Mouse (Mus musculus) large intestine, adult 2 months (tissue): ENCODE data around the gene Nisch. TPM values are rescaled to one million over a fixed set of nuclear protein-coding genes. Genes with fewer than 3 reads are reported as not detected.

Source experiments
- DNase-seq: peaks from one replicate; pipeline ENCODE4 v3.0.0-alpha.2; 2012; ENCODE audit warnings: low read depth, low spot score
- WGBS: fragments of 180-500 bp; shearing (Covaris S2); methylation state at CpG from one replicate; pipeline ENCODE4 v1.1.7; 2018; 5-methylcytosine and 5-hydroxymethylcytosine counted together
- polyA plus RNA-seq: library from polyadenylated mRNA; depleted of rRNA; stranded (reverse); fragments of >200 nt; gene quantifications from 2 replicates; pipeline ENCODE4 v1.2.3, GENCODE M21; 2012; rRNA removed

Nisch gene
- 119 and 164 TPM in 2 replicates for polyA plus RNA-seq

GRCm38 (mm10) chr14:31216846-31217245 is at the start of gene Nisch:
Gene Nisch, minus strand, starts transcription at chr14:31216946.
- WGBS = 80% methylated on average over 2 of the region's 2 CpGs
- DNase-seq = no peak

- WGBS = 87% methylated on average over 9 of the region's 9 CpGs
- no peak for DNase-seq
Measured at GRCm38 (mm10) chr14:31260932-31261331, 44.2 kb upstream of the Nisch start.

GRCm38 (mm10) chr14:31260374-31260773 is 43.6 kb upstream of the Nisch start:
- WGBS = 97% methylated on average over 4 of the region's 4 CpGs
- DNase-seq = no peak

- 93% methylated on average over 14 of the region's 14 CpGs for WGBS
- no peak for DNase-seq
Measured at GRCm38 (mm10) chr14:31258476-31259050, 41.8 kb upstream of the Nisch start.

GRCm38 (mm10) chr14:31252091-31252490 is 35.3 kb upstream of the Nisch start:
- WGBS = 76% methylated on average over 5 of the region's 5 CpGs
- no peak for DNase-seq

GRCm38 (mm10) chr14:31251626-31252025 is 34.9 kb upstream of the Nisch start:
- WGBS = 2% methylated on average over 18 of the region's 18 CpGs
- no peak for DNase-seq

- no peak for DNase-seq
- WGBS = under 1% methylated on average over 75 of the region's 75 CpGs
Measured at GRCm38 (mm10) chr14:31251084-31251604, 34.4 kb upstream of the Nisch start, which contains the start of the genes Phf7 and Bap1. Gene Phf7, minus strand, starts transcription at chr14:31251317. Gene Bap1, plus strand, starts transcription at chr14:31251450.

GRCm38 (mm10) chr14:31250222-31251083 is 33.7 kb upstream of the Nisch start:
- WGBS = 12% methylated on average over 38 of the region's 38 CpGs
- no peak for DNase-seq

GRCm38 (mm10) chr14:31248396-31248795 is 31.6 kb upstream of the Nisch start:
- 42% methylated on average over 6 of the region's 6 CpGs for WGBS
- no peak for DNase-seq

- DNase-seq = no peak
- WGBS = 89% methylated on average over 1 of the region's 1 CpGs
Measured at GRCm38 (mm10) chr14:31245946-31246345, 29.2 kb upstream of the Nisch start.

- no peak for DNase-seq
- WGBS = 68% methylated on average over 1 of the region's 1 CpGs
Measured at GRCm38 (mm10) chr14:31244777-31245176, 28.0 kb upstream of the Nisch start.

- 72% methylated on average over 3 of the region's 3 CpGs for WGBS
- no peak for DNase-seq
Measured at GRCm38 (mm10) chr14:31240528-31240927, 23.8 kb upstream of the Nisch start.

GRCm38 (mm10) chr14:31237101-31237882 is 20.5 kb upstream of the Nisch start:
- DNase-seq = no peak
- 70% methylated on average over 7 of the region's 7 CpGs for WGBS

- WGBS = 13% methylated on average over 11 of the region's 11 CpGs
- DNase-seq = peak; percentile 73
Measured at GRCm38 (mm10) chr14:31233996-31234591, 17.3 kb upstream of the Nisch start.

- 75% methylated on average over 14 of the region's 14 CpGs for WGBS
Measured at GRCm38 (mm10) chr14:31233070-31233995, 16.6 kb upstream of the Nisch start.

GRCm38 (mm10) chr14:31232404-31233069 is 15.8 kb upstream of the Nisch start:
- no peak for DNase-seq
- 74% methylated on average over 13 of the region's 13 CpGs for WGBS

More at GRCm38 (mm10) chr14:31233070-31233995, 16.6 kb upstream of the Nisch start:
- no peak for DNase-seq

GRCm38 (mm10) chr14:31230442-31230841 is 13.7 kb upstream of the Nisch start:
- no peak for DNase-seq
- WGBS = 43% methylated on average over 8 of the region's 8 CpGs

GRCm38 (mm10) chr14:31228234-31228633 is 11.5 kb upstream of the Nisch start:
- 68% methylated on average over 6 of the region's 6 CpGs for WGBS
- DNase-seq = no peak
